Mouse (Mus musculus) cerebellum, postnatal 25 days (tissue): ENCODE data around the gene Gstcd.

Experiments
- DNase-seq, 2 experiments: peaks; one replicate each; pipeline ENCODE4 v3.0.0; 2021; ENCODE audit warnings: mixed read lengths in 2 of 2

Gstcd gene

DNA sequence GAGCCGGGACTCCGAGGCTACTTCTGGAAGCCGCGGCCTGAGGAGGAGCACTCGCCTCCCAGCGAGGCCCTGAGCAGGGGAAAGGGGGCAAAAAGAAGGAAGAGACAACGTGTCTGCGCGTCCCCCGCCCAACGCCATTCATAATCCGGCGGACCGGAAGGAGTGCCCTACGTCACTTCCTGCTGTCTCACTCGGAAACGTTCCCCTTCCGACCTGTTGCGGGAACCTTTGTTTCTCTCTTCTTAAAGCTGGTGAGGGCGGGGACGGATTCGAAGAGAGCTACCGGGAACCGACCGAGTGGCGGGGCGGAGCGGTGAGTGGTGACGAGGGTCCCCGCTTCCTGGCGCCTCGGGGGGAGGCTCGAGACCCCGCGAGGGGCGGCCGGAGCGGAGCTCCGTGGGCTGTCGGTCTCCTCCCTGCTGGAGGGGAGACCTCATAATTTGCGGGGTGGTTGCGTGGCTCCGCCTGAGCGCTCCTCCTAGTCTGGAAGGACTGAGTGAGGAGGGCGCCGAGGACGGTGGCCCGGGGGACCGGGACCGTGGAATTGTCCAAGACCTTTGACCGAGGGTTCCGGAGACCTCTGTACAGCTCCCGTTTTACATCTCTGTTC, at the start of gene Gstcd, which contains the start of gene Ints12:
Gstcd (minus strand) TSS at position 370 of the 610 bp plus-strand sequence.
Ints12 (plus strand) TSS at position 177 of the 610 bp plus-strand sequence.
- DNase-seq: peak; percentile 94

- DNase-seq: peak; percentile 30 to 44
These were observed 40.8 kb upstream of the Gstcd start for GRCm38 (mm10) chr3:133132611-133133010.

- DNase-seq: no peak
These were observed 39.5 kb upstream of the Gstcd start for GRCm38 (mm10) chr3:133131372-133131771.

- DNase-seq: no peak
These were observed 21.4 kb upstream of the Gstcd start for GRCm38 (mm10) chr3:133113281-133113680.

GRCm38 (mm10) chr3:133111741-133112140, 19.9 kb upstream of the Gstcd start:
- DNase-seq: peak; percentile 13 to 60

DNA sequence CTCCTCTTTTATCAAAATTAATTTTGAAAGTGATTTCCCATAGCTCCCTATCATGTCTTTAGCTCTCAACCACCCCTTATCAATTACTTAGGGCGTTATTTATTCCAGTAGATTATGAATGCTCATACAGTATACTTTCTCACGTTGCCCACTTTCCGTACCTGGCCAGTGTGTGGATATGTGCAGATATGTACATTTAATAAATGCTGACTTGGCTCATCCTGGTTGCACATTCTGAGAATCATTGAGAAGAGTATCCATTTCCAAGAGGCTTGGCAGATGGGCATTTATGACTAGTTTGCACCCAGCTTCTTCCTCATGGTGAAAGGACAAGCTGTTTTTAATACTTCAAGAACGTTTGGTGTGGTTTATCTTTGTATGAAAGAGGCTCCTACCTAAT, 18.0 kb upstream of the Gstcd start:
- no peak for DNase-seq

- DNase-seq: no peak
These were observed 16.9 kb upstream of the Gstcd start for GRCm38 (mm10) chr3:133108731-133109130.

GRCm38 (mm10) chr3:133104436-133104835, 12.6 kb upstream of the Gstcd start:
- DNase-seq: no peak

DNA sequence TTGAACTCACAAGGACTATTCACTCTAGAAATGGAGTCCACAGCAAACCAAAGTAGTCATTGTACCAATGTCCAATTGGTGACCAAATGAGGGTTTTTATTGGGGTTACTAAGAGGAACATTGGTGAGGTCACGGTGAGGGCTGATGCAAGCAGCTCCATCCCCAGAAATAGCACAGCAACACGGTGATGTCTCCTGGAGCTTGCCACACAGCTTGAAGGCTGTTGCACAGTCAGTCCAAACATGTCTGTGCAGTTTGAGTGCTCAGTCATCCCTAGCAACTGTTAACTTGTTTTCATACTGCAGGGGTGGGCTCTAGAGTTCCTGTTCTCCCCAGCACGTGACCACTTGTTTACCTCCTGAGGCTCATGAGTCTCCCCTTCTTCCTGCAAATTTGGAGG, 11.9 kb upstream of the Gstcd start:
- no peak for DNase-seq

DNA sequence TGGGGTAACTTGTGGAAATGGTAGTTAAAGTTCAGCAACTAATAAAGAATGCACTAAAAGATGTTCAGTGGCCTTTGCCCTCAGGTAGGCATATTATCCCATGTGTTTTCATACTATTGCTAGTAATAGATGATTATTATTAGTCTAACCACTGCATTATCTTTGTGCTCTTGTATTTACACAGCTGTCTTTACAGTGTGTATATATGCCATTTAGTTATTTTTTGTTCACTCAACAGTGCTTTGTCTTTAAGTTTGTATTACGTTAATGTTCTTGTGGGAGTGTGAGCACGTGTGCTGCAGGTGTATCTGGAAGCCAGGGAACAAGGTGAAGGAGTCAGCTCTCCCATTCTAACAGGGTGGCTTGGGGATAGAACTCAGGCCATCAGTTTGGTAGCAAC, 7.1 kb upstream of the Gstcd start:
- no peak for DNase-seq

DNA sequence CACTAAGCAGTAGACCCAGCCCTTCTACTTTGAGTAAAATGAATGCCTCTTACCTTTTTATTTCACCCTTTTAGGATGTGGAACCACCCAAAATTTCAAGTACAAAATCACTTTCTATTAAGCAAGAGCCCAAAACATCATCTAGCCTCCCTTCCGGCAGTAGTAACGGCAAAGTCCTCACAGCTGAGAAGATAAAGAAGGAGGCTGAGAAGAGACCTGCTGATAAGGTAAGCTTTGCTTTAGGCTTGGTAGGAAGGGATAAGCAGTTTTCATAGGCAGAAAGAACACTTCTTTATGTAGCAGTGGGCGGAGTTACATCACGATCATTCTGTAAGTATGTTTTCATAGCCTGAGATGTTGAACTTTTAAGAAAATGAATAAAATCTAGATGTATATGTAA, 6.5 kb upstream of the Gstcd start:
- DNase-seq: no peak

- no peak for DNase-seq
These were observed 6.1 kb upstream of the Gstcd start for GRCm38 (mm10) chr3:133097936-133098335.

DNA sequence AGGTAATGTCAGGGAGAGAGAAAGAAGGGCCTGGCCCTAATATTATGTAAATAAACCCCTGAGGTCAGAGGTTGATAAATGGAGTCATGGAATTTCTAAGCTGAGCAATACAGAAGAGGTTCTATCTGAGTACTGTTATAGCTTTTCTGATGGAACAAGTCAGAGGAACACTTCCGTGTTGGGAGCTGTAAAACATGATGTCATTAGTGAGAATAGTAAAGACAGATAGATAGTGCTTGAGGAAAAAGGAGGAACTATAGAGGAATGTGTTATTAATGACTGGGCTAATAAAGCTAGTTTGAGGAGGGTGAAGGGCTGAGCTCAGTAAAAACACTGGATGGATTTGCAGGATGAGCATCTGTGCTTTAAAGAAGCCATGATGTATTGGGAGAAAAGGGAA, 2.5 kb upstream of the Gstcd start:
- no peak for DNase-seq

GRCm38 (mm10) chr3:133092936-133093335, 1.1 kb upstream of the Gstcd start:
- DNase-seq: no peak

DNA sequence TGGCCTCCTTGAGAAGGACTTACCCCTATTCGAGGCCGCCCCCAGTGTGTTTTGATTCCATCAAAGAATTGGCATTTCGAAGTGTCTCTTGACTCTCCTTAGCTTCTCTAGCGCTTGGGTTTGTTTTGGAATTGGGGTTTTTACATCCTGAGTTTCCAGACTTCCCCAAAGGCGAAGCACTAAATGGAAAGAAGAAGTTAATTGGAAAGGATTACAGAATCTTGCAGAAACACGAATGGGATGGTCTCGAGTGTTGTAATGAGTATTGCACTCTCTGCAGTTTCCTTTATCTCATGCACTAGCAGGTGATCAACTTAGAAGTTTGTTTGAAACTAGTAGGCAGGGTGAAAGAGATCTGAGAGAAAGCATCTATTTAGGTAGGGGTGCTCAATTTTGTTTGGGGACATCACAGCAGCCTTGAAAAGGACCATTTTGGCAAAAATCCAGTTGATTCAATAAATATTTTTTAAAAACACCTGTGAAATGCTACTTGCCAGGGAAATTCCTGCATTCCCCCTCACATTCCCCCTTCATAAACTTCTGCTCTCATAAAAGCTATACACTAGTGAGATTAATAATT, 531 bp upstream of the Gstcd start:
- DNase-seq: no peak

DNA sequence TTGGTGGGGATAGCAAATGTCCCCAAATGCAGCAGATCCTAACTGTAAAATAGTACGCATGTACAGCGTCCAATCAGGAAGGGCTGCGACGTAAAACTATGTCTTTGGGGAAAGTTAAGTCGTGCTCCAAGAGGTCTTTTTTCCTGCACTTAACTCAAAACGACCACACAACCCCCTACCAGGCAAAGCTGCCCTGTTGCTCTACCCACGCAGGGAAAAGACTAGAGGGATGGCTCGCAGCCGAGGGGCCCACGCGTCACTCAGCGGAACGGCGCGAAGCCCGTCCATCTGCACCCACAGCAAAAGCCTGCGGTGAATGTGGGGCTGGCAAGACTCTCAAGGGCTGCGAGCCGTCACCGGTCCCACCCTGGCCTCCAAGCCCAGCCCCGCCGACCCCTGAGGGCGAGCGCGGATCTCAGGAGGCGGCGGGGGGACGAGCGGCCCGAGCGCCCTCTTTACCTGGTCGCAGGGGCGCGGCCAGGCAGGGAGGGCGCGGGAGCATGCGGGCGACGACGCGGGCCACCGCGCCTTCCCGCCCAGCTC, 641 bp downstream of the Gstcd start:
- DNase-seq: no peak

DNA sequence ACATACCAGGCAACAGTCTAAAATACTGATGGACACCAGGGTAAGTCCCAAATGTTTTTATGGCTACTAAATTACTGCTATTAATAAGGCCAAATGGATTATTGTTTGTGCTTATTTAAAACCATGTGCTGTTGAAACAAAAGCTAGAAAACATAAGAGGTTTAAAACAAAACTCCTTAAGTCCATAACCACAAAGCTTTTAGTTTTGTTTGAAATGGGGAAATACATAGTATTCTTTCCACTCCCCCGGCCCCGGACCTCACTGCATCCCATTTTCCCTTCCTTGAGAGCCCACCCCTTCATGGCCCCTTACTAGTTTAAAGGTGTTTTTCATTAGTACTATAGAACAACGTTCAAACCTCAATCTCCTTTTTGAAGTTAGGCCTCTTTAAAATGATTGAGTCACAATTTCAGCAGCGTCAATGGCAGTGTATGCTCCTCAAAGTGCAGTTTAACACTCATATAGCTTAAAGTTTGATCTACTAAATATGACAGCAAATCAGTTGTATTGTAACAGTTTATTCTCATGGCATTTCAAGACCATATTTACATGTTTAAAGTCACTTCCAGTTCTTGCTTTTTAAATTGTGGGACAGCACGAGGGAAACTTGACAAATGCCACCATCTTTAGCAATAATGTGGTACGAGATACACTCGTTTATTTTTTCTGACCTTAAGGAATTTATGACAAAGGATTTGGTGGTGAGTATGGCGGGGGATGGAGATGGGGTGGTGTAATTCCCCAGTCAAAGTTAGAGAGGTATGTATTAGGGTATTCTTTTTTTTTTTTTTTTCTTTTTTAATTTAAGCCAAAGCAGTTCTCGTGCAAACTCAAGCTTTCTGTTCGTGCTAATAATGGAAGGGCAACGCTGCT, 1.3 kb downstream of the Gstcd start:
- no peak for DNase-seq

DNA sequence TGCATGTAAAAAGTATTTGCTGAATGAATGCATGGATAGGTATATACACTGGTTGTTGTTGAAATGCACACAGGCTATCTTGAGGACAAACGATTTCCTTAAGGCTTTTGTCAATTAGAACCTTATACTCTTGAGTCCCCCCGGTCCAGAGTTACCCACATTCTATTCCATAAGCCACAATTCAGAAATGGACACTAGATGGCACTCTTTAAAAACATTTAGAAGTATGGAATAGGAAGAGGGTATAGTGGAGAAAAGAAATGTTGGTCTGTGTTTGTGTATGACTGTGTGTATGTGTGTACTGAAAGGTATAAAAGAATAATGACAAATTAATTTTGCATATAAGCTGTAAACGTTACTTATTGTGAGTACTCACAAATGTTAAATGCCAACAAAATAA, 6.0 kb downstream of the Gstcd start:
- DNase-seq: no peak

DNA sequence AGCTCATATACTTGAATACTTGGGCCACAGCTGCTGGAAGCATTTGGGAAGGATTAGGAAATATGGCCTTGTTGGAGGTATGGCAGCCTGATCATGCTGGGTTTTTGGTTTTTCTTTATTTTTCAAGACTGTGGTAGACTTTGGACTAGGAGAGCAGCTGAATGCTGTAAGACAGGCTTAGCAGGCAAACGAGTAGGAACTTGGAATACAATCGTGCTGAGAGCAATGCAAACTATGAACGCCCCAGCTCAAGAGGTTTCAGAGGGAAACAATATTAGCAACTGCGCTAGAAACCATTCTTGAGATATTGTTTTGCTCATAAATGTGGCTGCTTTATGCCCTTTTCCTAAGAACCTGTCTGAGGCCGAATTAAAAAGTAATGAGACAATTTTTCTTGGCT, 9.1 kb downstream of the Gstcd start:
- DNase-seq: no peak

GRCm38 (mm10) chr3:133075560-133075959, 16.3 kb downstream of the Gstcd start:
- DNase-seq: no peak

DNA sequence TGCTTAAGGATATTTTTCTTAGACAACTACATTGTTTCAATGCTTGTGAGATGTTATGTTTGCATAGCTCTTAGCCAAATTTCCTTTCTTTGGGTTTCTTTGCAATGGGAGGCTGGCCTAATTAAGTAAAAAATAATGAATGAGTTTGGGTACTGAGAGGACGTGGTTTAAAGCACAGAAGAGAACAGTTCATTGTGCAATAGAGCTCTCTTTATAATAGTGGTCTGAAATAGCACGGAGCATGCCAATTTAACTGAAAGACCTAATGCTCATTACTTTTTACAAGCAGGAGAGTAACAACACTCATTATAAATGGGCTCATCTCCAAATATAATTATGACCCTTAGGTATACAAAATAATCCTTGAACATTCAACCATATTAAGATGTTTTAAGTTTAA, 39.8 kb downstream of the Gstcd start:
- no peak for DNase-seq

DNA sequence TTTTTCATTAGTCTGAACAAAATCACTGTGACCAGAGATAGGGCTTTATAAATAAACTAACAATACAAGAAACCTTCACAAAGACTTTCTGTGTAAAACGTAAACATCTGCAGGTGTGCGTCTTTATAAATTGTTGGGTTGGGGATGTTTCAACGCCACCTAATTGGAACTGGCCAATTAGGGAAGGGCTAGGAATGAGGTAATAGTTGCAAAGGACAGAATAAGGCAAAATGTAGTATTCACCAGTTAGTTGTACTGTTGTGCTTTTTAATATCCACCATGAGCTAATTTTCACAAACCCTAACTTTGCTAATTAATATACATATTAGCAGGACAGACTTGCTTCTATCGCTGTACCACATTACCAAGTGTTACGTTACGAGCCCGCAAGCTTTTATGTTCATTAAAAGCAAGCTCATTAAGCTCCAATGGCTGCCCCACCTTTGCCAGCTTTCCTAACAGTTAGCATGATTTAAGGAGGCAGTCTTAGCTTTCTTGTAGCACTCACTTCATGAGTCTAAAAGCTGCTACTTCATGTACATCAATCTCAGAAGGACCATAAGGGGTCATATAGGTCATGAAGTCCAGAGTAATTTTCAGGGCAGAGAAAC, 58.6 kb downstream of the Gstcd start:
- no peak for DNase-seq

DNA sequence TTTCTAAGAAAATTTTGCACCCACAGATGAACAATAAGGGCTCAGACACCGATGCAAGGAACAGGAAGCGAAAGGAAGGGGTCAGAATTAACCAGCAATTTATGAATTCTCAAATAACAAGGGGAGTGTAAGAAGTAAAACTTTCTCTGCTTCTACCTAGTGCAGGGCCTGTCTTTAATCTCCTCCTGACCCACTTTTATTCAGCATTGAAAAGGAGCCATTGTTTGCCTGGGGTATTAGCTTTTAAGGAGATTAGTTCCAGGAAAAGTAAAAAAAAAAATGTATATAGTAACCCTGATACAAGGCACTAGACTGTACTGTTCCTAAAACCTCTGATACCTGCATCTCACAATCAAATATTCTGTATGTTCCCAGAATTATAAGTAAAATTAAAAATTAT, 64.9 kb downstream of the Gstcd start:
- no peak for DNase-seq
